Mouse (Mus musculus): Measurements from ENCODE around the gene Fnbp1. TPM values are rescaled to one million over a fixed set of nuclear protein-coding genes. Genes with fewer than 3 reads are reported as not detected.

Gene Fnbp1
- polyA plus RNA-seq, 1 experiment from 2014 or later: 34.6 TPM

- ATAC-seq (ENCODE audit: insufficient read depth, low FRiP score): no peak
- no peak overlapping the region for H3K9ac ChIP-seq (ENCODE audit: low read length)
- WGBS: 86% methylated on average over 10 of the region's 10 CpGs
- H3K4me2 ChIP-seq (ENCODE audit: low read depth, low read length): no peak overlapping the region
- H3K9me3 ChIP-seq (replicated peaks; ENCODE audit: control insufficient read depth, low read length): no peaks in the 10 kb centered on the region
- peaks cover 8% of the 10 kb centered on the region for H3K36me3 ChIP-seq (ENCODE audit: control insufficient read depth, insufficient read depth, low read length)
- no peak overlapping the region for H3K27ac ChIP-seq (ENCODE audit: low read length)
- no peaks in the 10 kb centered on the region for H3K27me3 ChIP-seq (ENCODE audit: control insufficient read depth, insufficient read depth, low read length)
- no peak overlapping the region for H3K4me3 ChIP-seq (replicated peaks; ENCODE audit: low read length)
- H3K4me1 ChIP-seq (ENCODE audit: control insufficient read depth, insufficient read depth, low read length): no peaks in the 10 kb centered on the region
Measured at GRCm38 (mm10) chr2:31061868-31062628, 79.8 kb downstream of the Fnbp1 start.

- no peak overlapping the region for H3K4me2 ChIP-seq (ENCODE audit: low read depth, low read length)
- H3K4me3 ChIP-seq (replicated peaks; ENCODE audit: low read length): no peak overlapping the region
- WGBS: 83% methylated on average over 28 of the region's 28 CpGs
- no peak overlapping the region for H3K9ac ChIP-seq (ENCODE audit: low read length)
- H3K4me1 ChIP-seq (ENCODE audit: control insufficient read depth, insufficient read depth, low read length): no peaks in the 10 kb centered on the region
- H3K27ac ChIP-seq (ENCODE audit: low read length): no peak overlapping the region
- no peak for ATAC-seq (ENCODE audit: insufficient read depth, low FRiP score)
- H3K27me3 ChIP-seq (ENCODE audit: control insufficient read depth, insufficient read depth, low read length): no peaks in the 10 kb centered on the region
- peaks cover 2% of the 10 kb centered on the region; the same call in 1 of the 2 replicates for H3K9me3 ChIP-seq (replicated peaks; ENCODE audit: control insufficient read depth, low read length)
- H3K36me3 ChIP-seq (ENCODE audit: control insufficient read depth, insufficient read depth, low read length): peaks cover 17% of the 10 kb centered on the region
Measured at GRCm38 (mm10) chr2:31060787-31061730, 80.7 kb downstream of the Fnbp1 start.

GRCm38 (mm10) chr2:31060271-31060670 is 81.5 kb downstream of the Fnbp1 start:
- peaks cover 4% of the 10 kb centered on the region; the same call in 1 of the 2 replicates for H3K9me3 ChIP-seq (replicated peaks; ENCODE audit: control insufficient read depth, low read length)
- no peak overlapping the region for H3K9ac ChIP-seq (ENCODE audit: low read length)
- no peaks in the 10 kb centered on the region for H3K4me1 ChIP-seq (ENCODE audit: control insufficient read depth, insufficient read depth, low read length)
- no peaks in the 10 kb centered on the region for H3K27me3 ChIP-seq (ENCODE audit: control insufficient read depth, insufficient read depth, low read length)
- H3K36me3 ChIP-seq (ENCODE audit: control insufficient read depth, insufficient read depth, low read length): peaks cover 23% of the 10 kb centered on the region
- 100% methylated on average over 1 of the region's 1 CpGs for WGBS
- no peak overlapping the region for H3K4me2 ChIP-seq (ENCODE audit: low read depth, low read length)
- H3K4me3 ChIP-seq (replicated peaks; ENCODE audit: low read length): no peak overlapping the region
- ATAC-seq (ENCODE audit: insufficient read depth, low FRiP score): no peak
- no peak overlapping the region for H3K27ac ChIP-seq (ENCODE audit: low read length)

- peaks cover 4% of the 10 kb centered on the region; the same call in 1 of the 2 replicates for H3K9me3 ChIP-seq (replicated peaks; ENCODE audit: control insufficient read depth, low read length)
- ATAC-seq (ENCODE audit: insufficient read depth, low FRiP score): no peak
- no peak overlapping the region for H3K27ac ChIP-seq (ENCODE audit: low read length)
- peaks cover 29% of the 10 kb centered on the region for H3K36me3 ChIP-seq (ENCODE audit: control insufficient read depth, insufficient read depth, low read length)
- no peak overlapping the region for H3K4me2 ChIP-seq (ENCODE audit: low read depth, low read length)
- WGBS: 79% methylated on average over 4 of the region's 4 CpGs
- no peak overlapping the region for H3K9ac ChIP-seq (ENCODE audit: low read length)
- no peaks in the 10 kb centered on the region for H3K4me1 ChIP-seq (ENCODE audit: control insufficient read depth, insufficient read depth, low read length)
- H3K4me3 ChIP-seq (replicated peaks; ENCODE audit: low read length): no peak overlapping the region
- no peaks in the 10 kb centered on the region for H3K27me3 ChIP-seq (ENCODE audit: control insufficient read depth, insufficient read depth, low read length)
Measured at GRCm38 (mm10) chr2:31058443-31058842, 83.4 kb downstream of the Fnbp1 start.

- WGBS: 73% methylated on average over 6 of the region's 6 CpGs
- Histone ChIP-seq H3K4me2 (ENCODE audit: low read depth, low read length) (no peak overlapping the region), H3K4me1 (ENCODE audit: control insufficient read depth, insufficient read depth, low read length) (no peaks in the 10 kb centered on the region), H3K27ac (ENCODE audit: low read length) (no peak overlapping the region), H3K4me3 (replicated peaks; ENCODE audit: low read length) (no peak overlapping the region), H3K9me3 (replicated peaks; ENCODE audit: control insufficient read depth, low read length) (peaks cover 4% of the 10 kb centered on the region; the same call in 1 of the 2 replicates), H3K27me3 (ENCODE audit: control insufficient read depth, insufficient read depth, low read length) (no peaks in the 10 kb centered on the region), H3K36me3 (ENCODE audit: control insufficient read depth, insufficient read depth, low read length) (peaks cover 33% of the 10 kb centered on the region), H3K9ac (ENCODE audit: low read length) (no peak overlapping the region)
- no peak for ATAC-seq (ENCODE audit: insufficient read depth, low FRiP score)
Measured at GRCm38 (mm10) chr2:31057549-31058177, 84.1 kb downstream of the Fnbp1 start.

- Histone ChIP-seq H3K36me3 (ENCODE audit: control insufficient read depth, insufficient read depth, low read length) (peaks cover 33% of the 10 kb centered on the region), H3K4me1 (ENCODE audit: control insufficient read depth, insufficient read depth, low read length) (no peaks in the 10 kb centered on the region), H3K4me2 (ENCODE audit: low read depth, low read length) (no peak overlapping the region), H3K9ac (ENCODE audit: low read length) (no peak overlapping the region), H3K4me3 (replicated peaks; ENCODE audit: low read length) (no peak overlapping the region), H3K27me3 (ENCODE audit: control insufficient read depth, insufficient read depth, low read length) (no peaks in the 10 kb centered on the region), H3K27ac (ENCODE audit: low read length) (no peak overlapping the region), H3K9me3 (replicated peaks; ENCODE audit: control insufficient read depth, low read length) (peaks cover 4% of the 10 kb centered on the region; the same call in 1 of the 2 replicates)
- no peak for ATAC-seq (ENCODE audit: insufficient read depth, low FRiP score)
- WGBS: 97% methylated on average over 3 of the region's 3 CpGs
Measured at GRCm38 (mm10) chr2:31056070-31056469, 85.7 kb downstream of the Fnbp1 start.

- H3K9ac ChIP-seq (ENCODE audit: low read length): no peak overlapping the region
- no peak overlapping the region for H3K27ac ChIP-seq (ENCODE audit: low read length)
- no peak overlapping the region for H3K4me3 ChIP-seq (replicated peaks; ENCODE audit: low read length)
- H3K36me3 ChIP-seq (ENCODE audit: control insufficient read depth, insufficient read depth, low read length): peaks cover 33% of the 10 kb centered on the region
- ATAC-seq (ENCODE audit: insufficient read depth, low FRiP score): no peak
- 93% methylated on average over 11 of the region's 11 CpGs for WGBS
- peaks cover 4% of the 10 kb centered on the region; the same call in 1 of the 2 replicates for H3K9me3 ChIP-seq (replicated peaks; ENCODE audit: control insufficient read depth, low read length)
- H3K27me3 ChIP-seq (ENCODE audit: control insufficient read depth, insufficient read depth, low read length): no peaks in the 10 kb centered on the region
- no peaks in the 10 kb centered on the region for H3K4me1 ChIP-seq (ENCODE audit: control insufficient read depth, insufficient read depth, low read length)
- H3K4me2 ChIP-seq (ENCODE audit: low read depth, low read length): no peak overlapping the region
Measured at GRCm38 (mm10) chr2:31053851-31054340, 87.9 kb downstream of the Fnbp1 start.

- Histone ChIP-seq H3K9me3 (replicated peaks; ENCODE audit: control insufficient read depth, low read length) (peaks cover 4% of the 10 kb centered on the region; the same call in 1 of the 2 replicates), H3K9ac (ENCODE audit: low read length) (no peak overlapping the region), H3K27me3 (ENCODE audit: control insufficient read depth, insufficient read depth, low read length) (no peaks in the 10 kb centered on the region), H3K36me3 (ENCODE audit: control insufficient read depth, insufficient read depth, low read length) (peaks cover 33% of the 10 kb centered on the region), H3K4me3 (replicated peaks; ENCODE audit: low read length) (no peak overlapping the region), H3K4me1 (ENCODE audit: control insufficient read depth, insufficient read depth, low read length) (no peaks in the 10 kb centered on the region), H3K27ac (ENCODE audit: low read length) (no peak overlapping the region), H3K4me2 (ENCODE audit: low read depth, low read length) (no peak overlapping the region)
- ATAC-seq (ENCODE audit: insufficient read depth, low FRiP score): no peak
- 92% methylated on average over 13 of the region's 13 CpGs for WGBS
Measured at GRCm38 (mm10) chr2:31053426-31053825, 88.4 kb downstream of the Fnbp1 start.

All from stomach, embryonic 16.5 days (tissue).